ENCODE assay signal across 7 mouse cellular contexts in the genomic region with DNA sequence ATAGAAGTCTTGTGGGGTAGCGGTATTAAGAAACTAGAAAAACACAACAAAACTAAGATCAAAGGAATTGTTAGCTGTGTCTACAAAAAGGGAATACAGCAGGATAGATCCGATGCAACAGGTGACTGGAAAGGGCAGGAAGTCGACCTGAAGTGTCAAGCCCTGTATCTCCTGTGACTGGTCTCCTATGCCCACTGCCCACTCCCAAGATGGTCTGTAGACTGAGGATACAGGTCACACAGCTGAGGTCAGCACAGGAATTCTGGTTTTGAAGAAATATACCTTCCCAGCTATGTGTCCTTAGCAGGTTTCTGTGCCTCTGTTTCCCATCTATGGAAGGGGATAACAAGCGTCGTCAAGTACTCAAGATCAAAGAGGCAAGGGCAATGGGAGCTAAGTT. TPM values are rescaled to one million over a fixed set of nuclear protein-coding genes. Genes with fewer than 3 reads are reported as not detected.
DNase-seq lines count a peak whose midpoint lies in the region; ATAC-seq and TF ChIP-seq lines count a peak whose summit lies in the region.

No protein-coding gene starts in this region.

- no peak for TF ChIP-seq CTCF in kidney, postnatal 0 days (IDR thresholded peaks at IDR 0.05; ENCODE audit: low read depth)

- DNase-seq in kidney, postnatal 0 days (ENCODE audit: low spot score) = no peak
- no peak for DNase-seq in kidney, adult 8-10 months
- no peak for DNase-seq in limb, embryonic 11.5 days (ENCODE audit: low spot score)
- DNase-seq in right cerebral cortex, postnatal 4 days = no peak

- H3K9ac ChIP-seq in kidney, postnatal 0 days (ENCODE audit: low read depth, low read length) = no peak overlapping the region
- H3K9ac ChIP-seq in forebrain, embryonic 15.5 days (replicated peaks) = peak overlapping the region; percentile 100; the same call in 1 of the 2 replicates
- H3K9ac ChIP-seq in limb, embryonic 11.5 days (ENCODE audit: low read length) = no peak overlapping the region
- H3K9ac ChIP-seq in neural tube, embryonic 15.5 days (replicated peaks) = peak overlapping the region; percentile 100

- no peaks in the 10 kb centered on the region for H3K9me3 ChIP-seq in kidney, postnatal 0 days (replicated peaks; ENCODE audit: low read length)
- no peaks in the 10 kb centered on the region for H3K9me3 ChIP-seq in forebrain, embryonic 15.5 days
- H3K9me3 ChIP-seq in limb, embryonic 11.5 days (ENCODE audit: control insufficient read depth, low read length) = no peaks in the 10 kb centered on the region
- H3K9me3 ChIP-seq in neural tube, embryonic 15.5 days (replicated peaks) = no peaks in the 10 kb centered on the region

- ATAC-seq in kidney, postnatal 0 days (replicated peaks; ENCODE audit: low FRiP score, low read depth) = no peak
- no peak for ATAC-seq in forebrain, embryonic 15.5 days (replicated peaks)
- ATAC-seq in limb, embryonic 11.5 days (ENCODE audit: insufficient number of reproducible peaks, low FRiP score, low TSS enrichment, low read depth) = no peak
- ATAC-seq in neural tube, embryonic 15.5 days (ENCODE audit: low FRiP score) = no peak
- no peak for ATAC-seq in inflammation-experienced regulatory T-cells, adult 6 months

- H3K4me3 ChIP-seq in kidney, postnatal 0 days (replicated peaks; ENCODE audit: low read depth, low read length) = no peak overlapping the region
- H3K4me3 ChIP-seq in forebrain, embryonic 15.5 days = peak overlapping the region; percentile 97
- peak overlapping the region; percentile 97; the same call in 1 of the 2 replicates for H3K4me3 ChIP-seq in limb, embryonic 11.5 days (ENCODE audit: low read depth, low read length)
- peak overlapping the region; percentile 97 for H3K4me3 ChIP-seq in neural tube, embryonic 15.5 days (replicated peaks)

- H3K27me3 ChIP-seq in kidney, postnatal 0 days (ENCODE audit: insufficient read depth, low read length) = no peaks in the 10 kb centered on the region
- no peaks in the 10 kb centered on the region for H3K27me3 ChIP-seq in forebrain, embryonic 15.5 days
- H3K27me3 ChIP-seq in limb, embryonic 11.5 days (ENCODE audit: control insufficient read depth, insufficient read depth, low read length) = no peaks in the 10 kb centered on the region
- no peaks in the 10 kb centered on the region for H3K27me3 ChIP-seq in neural tube, embryonic 15.5 days (replicated peaks)

- 88% methylated on average over 5 of the region's 5 CpGs for WGBS in kidney, postnatal 0 days
- WGBS in forebrain, embryonic 15.5 days = 92% methylated on average over 5 of the region's 5 CpGs
- WGBS in limb, embryonic 11.5 days = 91% methylated on average over 5 of the region's 5 CpGs
- WGBS in neural tube, embryonic 15.5 days = 96% methylated on average over 5 of the region's 5 CpGs

- H3K4me2 ChIP-seq in kidney, postnatal 0 days (ENCODE audit: low read length) = peak overlapping the region; percentile 65
- H3K4me2 ChIP-seq in forebrain, embryonic 15.5 days (replicated peaks) = peak overlapping the region; percentile 55
- H3K4me2 ChIP-seq in limb, embryonic 11.5 days (ENCODE audit: low read depth, severe bottlenecking) = peak overlapping the region; percentile 93; the same call in 1 of the 2 replicates
- peak overlapping the region; percentile 91 for H3K4me2 ChIP-seq in neural tube, embryonic 15.5 days

- H3K36me3 ChIP-seq in kidney, postnatal 0 days (ENCODE audit: insufficient read depth, low read length) = no peaks in the 10 kb centered on the region
- H3K36me3 ChIP-seq in forebrain, embryonic 15.5 days = no peaks in the 10 kb centered on the region
- no peaks in the 10 kb centered on the region for H3K36me3 ChIP-seq in limb, embryonic 11.5 days (ENCODE audit: control insufficient read depth, insufficient read depth, low read length)
- H3K36me3 ChIP-seq in neural tube, embryonic 15.5 days = no peaks in the 10 kb centered on the region

- H3K4me1 ChIP-seq in kidney, postnatal 0 days (replicated peaks; ENCODE audit: insufficient read depth, low read length) = peaks cover 4% of the 10 kb centered on the region; the same call in 1 of the 2 replicates
- H3K4me1 ChIP-seq in forebrain, embryonic 15.5 days = peaks cover 27% of the 10 kb centered on the region
- H3K4me1 ChIP-seq in limb, embryonic 11.5 days (ENCODE audit: control insufficient read depth, insufficient read depth, low read length) = peaks cover 5% of the 10 kb centered on the region; the same call in 1 of the 2 replicates
- H3K4me1 ChIP-seq in neural tube, embryonic 15.5 days = peaks cover 34% of the 10 kb centered on the region

- no peak overlapping the region for H3K27ac ChIP-seq in kidney, postnatal 0 days
- peak overlapping the region; percentile 100; the same call in 1 of the 2 replicates for H3K27ac ChIP-seq in forebrain, embryonic 15.5 days (replicated peaks)
- H3K27ac ChIP-seq in limb, embryonic 11.5 days (replicated peaks; ENCODE audit: low read depth, low read length) = no peak overlapping the region
- H3K27ac ChIP-seq in neural tube, embryonic 15.5 days (replicated peaks) = peak overlapping the region; percentile 100

RNA-seq across cellular contexts. Expression of a gene that starts 0.8 kb away (rescaled TPM):
- 19.5 and 20.0 TPM in 2 replicates for polyA plus RNA-seq in kidney, postnatal 0 days (2015; fragmentation: Nextera tagmentation; extraction: Ambion mirVana)
- 52.3 and 62.9 TPM in 2 replicates for polyA plus RNA-seq in forebrain, embryonic 15.5 days (2015; fragmentation: Nextera tagmentation; extraction: Ambion mirVana)
- 25.3 and 30.6 TPM in 2 replicates for polyA plus RNA-seq in limb, embryonic 11.5 days (2014; fragmentation: Nextera tagmentation; extraction: Ambion mirVana)
- polyA plus RNA-seq in neural tube, embryonic 15.5 days (2015; fragmentation: Nextera tagmentation; extraction: Ambion mirVana) = 38.3 and 39.5 TPM in 2 replicates
- 10 to 100 TPM; 25.1 to 41.5 (median 32.7) TPM for polyA plus RNA-seq in inflammation-experienced regulatory T-cells, adult 6 months (2017; shearing (Covaris generic))

RNA-seq across cellular contexts. Expression of a gene that starts 58.3 kb away (rescaled TPM):
- polyA plus RNA-seq in kidney, postnatal 0 days (2015; fragmentation: Nextera tagmentation; extraction: Ambion mirVana) = 27.3 and 29.1 TPM in 2 replicates
- 31.3 and 35.1 TPM in 2 replicates for polyA plus RNA-seq in forebrain, embryonic 15.5 days (2015; fragmentation: Nextera tagmentation; extraction: Ambion mirVana)
- polyA plus RNA-seq in limb, embryonic 11.5 days (2014; fragmentation: Nextera tagmentation; extraction: Ambion mirVana) = 38.3 and 42.9 TPM in 2 replicates
- polyA plus RNA-seq in neural tube, embryonic 15.5 days (2015; fragmentation: Nextera tagmentation; extraction: Ambion mirVana) = 35.1 and 36.5 TPM in 2 replicates
- 1 to 10 TPM; 4.1 to 6.0 (median 5.3) TPM for polyA plus RNA-seq in inflammation-experienced regulatory T-cells, adult 6 months (2017; shearing (Covaris generic))

Comparison
In these comparisons a context has a peak if more than half of its experiments do, and no peak if none do; other contexts are left out.
1. H3K27ac ChIP-seq: peak in forebrain, embryonic 15.5 days (single experiment) and neural tube, embryonic 15.5 days (single experiment); none in kidney, postnatal 0 days (single experiment) and limb, embryonic 11.5 days (single experiment).
2. H3K9ac ChIP-seq: peak in forebrain, embryonic 15.5 days (single experiment) and neural tube, embryonic 15.5 days (single experiment); none in kidney, postnatal 0 days (single experiment) and limb, embryonic 11.5 days (single experiment).
3. Peak in every context shown above with its lines, with median percentiles within 50 percentile points of each other: H3K4me2 ChIP-seq.